Comparison of ENCODE assay signal across 8 mouse cellular contexts in genomic region chr6:147042291-147043290, GRCm38 (mm10). TPM values are rescaled to one million over a fixed set of nuclear protein-coding genes. Genes with fewer than 3 reads are reported as not detected.
DNase-seq lines count a peak whose midpoint lies in the region; ATAC-seq and TF ChIP-seq lines count a peak whose summit lies in the region.

Gene Mrps35 (plus strand): TSS chr6:147042764.

- H3K4me3 ChIP-seq in E14TG2a.4 (replicated peaks; ENCODE audit: low read length) = peak within 1 kb of the TSS; percentile 95
- peak within 1 kb of the TSS; percentile 93 for H3K4me3 ChIP-seq in forebrain, embryonic 12.5 days (replicated peaks)
- H3K4me3 ChIP-seq in heart, postnatal 0 days (ENCODE audit: low read depth, low read length) = peak within 1 kb of the TSS; percentile 90
- H3K4me3 ChIP-seq in liver, embryonic 14.5 days (ENCODE audit: insufficient read depth in 1 of 2, low read depth in 2 of 2, low read length in 2 of 2) = peak within 1 kb of the TSS; percentile 75 to 96
- peak within 1 kb of the TSS; percentile 75 for H3K4me3 ChIP-seq in stomach, embryonic 15.5 days (replicated peaks)

- H3K36me3 ChIP-seq in E14TG2a.4 (ENCODE audit: insufficient read depth, low read length) = peaks cover 19% of the 10 kb centered on the region
- peaks cover 12% of the 10 kb centered on the region for H3K36me3 ChIP-seq in forebrain, embryonic 12.5 days (replicated peaks)
- peaks cover 18% of the 10 kb centered on the region for H3K36me3 ChIP-seq in heart, postnatal 0 days (replicated peaks; ENCODE audit: control insufficient read depth, insufficient read depth, low read length)
- no peaks in the 10 kb centered on the region; the same call in 1 of the 2 replicates for H3K36me3 ChIP-seq in liver, embryonic 14.5 days (replicated peaks; ENCODE audit: control insufficient read depth, insufficient read depth, low read depth)
- H3K36me3 ChIP-seq in stomach, embryonic 15.5 days = no peaks in the 10 kb centered on the region

- peak; percentile 99 for ATAC-seq in forebrain, embryonic 12.5 days (ENCODE audit: low FRiP score)
- peak; percentile 98 for ATAC-seq in heart, postnatal 0 days (ENCODE audit: insufficient read depth, low read depth)
- ATAC-seq in liver, embryonic 14.5 days (ENCODE audit: insufficient read depth) = peak; percentile 98
- ATAC-seq in stomach, embryonic 15.5 days (ENCODE audit: insufficient read depth, low FRiP score, low read depth) = peak; percentile 97

- peak within 1 kb of the TSS; percentile 66 for H3K4me2 ChIP-seq in forebrain, embryonic 12.5 days
- peak within 1 kb of the TSS; percentile 69 for H3K4me2 ChIP-seq in heart, postnatal 0 days (ENCODE audit: low read depth, low read length)
- peak within 1 kb of the TSS; percentile 90 for H3K4me2 ChIP-seq in liver, embryonic 14.5 days (ENCODE audit: low read depth)
- H3K4me2 ChIP-seq in stomach, embryonic 15.5 days = peak within 1 kb of the TSS; percentile 62

- H3K9ac ChIP-seq in forebrain, embryonic 12.5 days = peak within 1 kb of the TSS; percentile 85
- H3K9ac ChIP-seq in heart, postnatal 0 days (replicated peaks; ENCODE audit: low read depth, low read length) = peak within 1 kb of the TSS; percentile 93
- peak within 1 kb of the TSS; percentile 91 for H3K9ac ChIP-seq in liver, embryonic 14.5 days (replicated peaks)
- peak within 1 kb of the TSS; percentile 67 for H3K9ac ChIP-seq in stomach, embryonic 15.5 days

- peak; percentile 83 for DNase-seq in c-Kit-positive CD71-positive TER-119-negative erythroid progenitor cells, embryonic 14.5 days (ENCODE audit: low read depth)
- peak; percentile 91 for DNase-seq in heart, postnatal 0 days (ENCODE audit: low spot score)
- DNase-seq in kidney, postnatal 36 days = peak; percentile 92 to 97
- DNase-seq in liver, embryonic 14.5 days (ENCODE audit: low read depth in 3 of 3, low spot score in 3 of 3) = peak; percentile 72 to 79 (median 79)
- DNase-seq in neural tube, embryonic 10.5 days (ENCODE audit: extremely low spot score, low spot score) = peak; percentile 94

- peak; percentile 46; the same call in 1 of the 2 replicates for TF ChIP-seq EP300 in heart, postnatal 0 days (IDR thresholded peaks at IDR 0.05; ENCODE audit: low read depth)
- no peak for TF ChIP-seq EP300 in liver, embryonic 14.5 days (IDR thresholded peaks at IDR 0.05; ENCODE audit: low read depth)

- no peaks in the 10 kb centered on the region for H3K9me3 ChIP-seq in E14TG2a.4 (ENCODE audit: low read length)
- H3K9me3 ChIP-seq in forebrain, embryonic 12.5 days = no peaks in the 10 kb centered on the region
- H3K9me3 ChIP-seq in heart, postnatal 0 days (replicated peaks; ENCODE audit: control insufficient read depth, low read length) = no peaks in the 10 kb centered on the region
- H3K9me3 ChIP-seq in liver, embryonic 14.5 days (ENCODE audit: control insufficient read depth, low read length) = no peaks in the 10 kb centered on the region
- H3K9me3 ChIP-seq in stomach, embryonic 15.5 days = no peaks in the 10 kb centered on the region

- peak within 1 kb of the TSS; percentile 89 for H3K27ac ChIP-seq in forebrain, embryonic 12.5 days
- peak within 1 kb of the TSS; percentile 90 for H3K27ac ChIP-seq in heart, postnatal 0 days (ENCODE audit: low read depth)
- H3K27ac ChIP-seq in liver, embryonic 14.5 days = no peak within 1 kb of the TSS; the same call in 1 of the 2 replicates
- peak within 1 kb of the TSS; percentile 78 for H3K27ac ChIP-seq in stomach, embryonic 15.5 days

- peaks cover 14% of the 10 kb centered on the region for H3K4me1 ChIP-seq in E14TG2a.4 (replicated peaks; ENCODE audit: low read depth, low read length)
- H3K4me1 ChIP-seq in forebrain, embryonic 12.5 days = peaks cover 15% of the 10 kb centered on the region
- H3K4me1 ChIP-seq in heart, postnatal 0 days (ENCODE audit: control insufficient read depth, insufficient read depth) = peaks cover 20% of the 10 kb centered on the region
- H3K4me1 ChIP-seq in liver, embryonic 14.5 days (replicated peaks; ENCODE audit: control insufficient read depth in 2 of 2, insufficient read depth in 2 of 2, low read length in 1 of 2) = peaks cover 9 to 10% of the 10 kb centered on the region in 2 experiments
- H3K4me1 ChIP-seq in stomach, embryonic 15.5 days = 0 out of 2 replicates have a peak, but pooled peaks cover 8% of the 10 kb centered on the region

- 4% methylated on average over 66 of the region's 66 CpGs for WGBS in forebrain, embryonic 12.5 days
- 4% methylated on average over 65 of the region's 66 CpGs for WGBS in heart, postnatal 0 days
- 3% methylated on average over 65 of the region's 66 CpGs for WGBS in liver, embryonic 14.5 days (ENCODE audit: insufficient replicate concordance)
- WGBS in stomach, embryonic 15.5 days = 4% methylated on average over 66 of the region's 66 CpGs

- TF ChIP-seq CTCF in E14TG2a.4 (conservative IDR thresholded peaks at IDR 0.05; ENCODE audit: low read length) = no peak
- TF ChIP-seq CTCF in heart, postnatal 0 days (IDR thresholded peaks at IDR 0.05; ENCODE audit: low read depth) = peak; percentile 29; the same call in 1 of the 2 replicates
- TF ChIP-seq CTCF in liver, embryonic 14.5 days (IDR thresholded peaks at IDR 0.05; ENCODE audit: low read depth) = 0 out of 2 replicates have a peak, but pooled peaks have one; percentile 23

- no peaks in the 10 kb centered on the region for H3K27me3 ChIP-seq in E14TG2a.4 (ENCODE audit: insufficient read depth, low read length)
- H3K27me3 ChIP-seq in forebrain, embryonic 12.5 days = peaks cover 9% of the 10 kb centered on the region
- H3K27me3 ChIP-seq in heart, postnatal 0 days (ENCODE audit: control insufficient read depth, insufficient read depth, low read length) = no peaks in the 10 kb centered on the region
- H3K27me3 ChIP-seq in liver, embryonic 14.5 days (ENCODE audit: control insufficient read depth, insufficient read depth, low read length) = no peaks in the 10 kb centered on the region
- no peaks in the 10 kb centered on the region for H3K27me3 ChIP-seq in stomach, embryonic 15.5 days (replicated peaks)

RNA-seq across cellular contexts. Expression of gene Mrps35, which starts in this region (rescaled TPM):
- polyA plus RNA-seq in forebrain, embryonic 12.5 days (2016; fragmentation: Nextera tagmentation; extraction: Ambion mirVana) = 89.5 and 94.3 TPM in 2 replicates
- total RNA-seq in heart, postnatal 0 days (2014; rRNA removed; ENCODE audit: low replicate concordance) = 17.6 and 24.2 TPM in 2 replicates
- polyA plus RNA-seq in heart, postnatal 0 days (2015; fragmentation: Nextera tagmentation; extraction: Ambion mirVana) = 196 and 197 TPM in 2 replicates
- 3.9 and 20.1 TPM in 2 replicates for polyA plus RNA-seq in liver, embryonic 14.5 days (2012; rRNA removed)
- polyA plus RNA-seq in liver, embryonic 14.5 days (2014; fragmentation: Nextera tagmentation; extraction: Ambion mirVana) = 60.9 and 61.4 TPM in 2 replicates
- polyA plus RNA-seq in stomach, embryonic 15.5 days (2015; fragmentation: Nextera tagmentation; extraction: Ambion mirVana) = 124 and 125 TPM in 2 replicates
